Mouse (Mus musculus): ENCODE data around the gene Uap1l1.

Uap1l1 gene

DNA sequence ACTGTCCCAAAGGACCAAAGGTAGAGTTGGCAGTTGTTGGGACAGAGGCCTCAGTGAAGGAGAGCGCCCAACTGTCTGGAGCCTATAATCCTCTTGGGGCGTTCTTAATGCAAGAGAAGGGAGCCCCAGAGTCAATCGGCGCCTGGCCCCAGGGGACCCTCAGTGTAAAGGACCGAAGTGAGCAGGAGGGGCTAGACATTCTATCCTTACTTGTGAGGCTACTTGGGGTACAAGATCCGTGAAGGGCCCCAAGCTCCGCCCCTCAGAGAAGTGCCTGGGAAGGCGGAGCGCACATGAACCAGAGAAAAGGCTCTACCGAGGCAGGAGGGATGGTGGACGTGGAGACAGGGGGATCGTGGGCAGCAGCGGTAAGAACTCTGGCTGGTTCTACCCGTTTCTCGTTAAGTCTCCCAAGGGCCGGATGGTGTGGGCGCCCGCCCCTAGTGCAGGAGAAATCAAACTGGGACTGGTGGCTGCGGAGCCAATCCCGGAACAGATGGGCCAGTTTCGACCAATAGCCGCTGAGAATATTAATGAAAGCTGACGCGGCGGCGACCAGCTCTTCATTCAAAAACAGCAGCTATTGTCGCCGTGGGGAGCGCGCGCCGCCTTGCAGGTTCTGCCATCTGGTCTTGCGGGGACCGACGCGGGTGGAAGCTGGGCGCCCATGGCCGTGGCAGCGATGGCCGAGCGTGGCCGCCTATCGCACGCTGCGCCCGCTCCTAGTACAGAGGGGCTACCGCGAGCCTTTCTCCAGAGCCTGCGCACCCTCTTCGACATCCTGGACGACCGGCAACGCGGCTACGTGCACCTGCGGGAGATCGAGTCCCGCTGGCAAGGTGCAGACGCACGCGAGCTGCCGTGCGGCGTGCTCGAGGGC, 6.5 kb upstream of the Uap1l1 start, which contains the start of gene Sapcd2:
TSS of gene Sapcd2 (plus strand) at position 558 of the 880 bp plus-strand sequence.
- peak; percentile 95 for DNase-seq (ENCODE audit: low read depth, low spot score)

DNA sequence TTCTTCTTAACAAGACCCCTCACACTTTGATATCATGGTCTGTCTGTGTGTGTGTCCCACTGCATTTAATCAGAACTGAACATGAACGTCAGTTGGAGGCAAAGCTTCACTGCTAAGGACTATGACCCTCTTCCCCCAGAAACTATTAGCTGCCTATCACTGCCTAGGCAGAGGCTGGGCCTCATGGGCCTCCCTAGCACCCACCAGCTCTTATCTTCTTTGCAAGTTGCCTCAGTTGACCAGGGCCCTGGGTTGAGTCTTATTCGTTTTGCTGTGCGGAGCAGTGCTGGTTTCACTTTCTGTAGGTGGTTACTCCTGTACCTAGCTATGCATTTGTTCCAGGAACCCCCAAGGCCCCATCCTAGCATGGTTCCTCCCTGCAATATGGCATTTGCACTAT, 4.5 kb upstream of the Uap1l1 start:
- no peak for DNase-seq (ENCODE audit: low read depth, low spot score)

DNA sequence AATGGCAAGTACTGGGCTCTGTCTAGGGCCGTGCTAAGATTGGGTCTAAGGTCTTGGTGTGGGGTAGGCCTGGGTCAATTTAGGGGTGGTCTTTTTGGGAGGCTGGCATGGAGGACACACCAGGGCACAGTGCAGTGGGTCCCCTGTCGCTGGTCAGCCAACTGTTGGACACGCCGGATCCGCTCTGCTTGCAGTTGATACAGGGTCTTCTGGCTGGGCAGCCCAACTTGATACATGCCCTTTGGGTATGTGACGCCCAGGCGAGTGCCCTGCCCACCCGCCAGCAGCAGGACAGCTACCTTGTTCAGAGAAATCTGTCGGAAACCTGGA, 756 bp downstream of the Uap1l1 start:
- DNase-seq (ENCODE audit: low read depth, low spot score): no peak

DNA sequence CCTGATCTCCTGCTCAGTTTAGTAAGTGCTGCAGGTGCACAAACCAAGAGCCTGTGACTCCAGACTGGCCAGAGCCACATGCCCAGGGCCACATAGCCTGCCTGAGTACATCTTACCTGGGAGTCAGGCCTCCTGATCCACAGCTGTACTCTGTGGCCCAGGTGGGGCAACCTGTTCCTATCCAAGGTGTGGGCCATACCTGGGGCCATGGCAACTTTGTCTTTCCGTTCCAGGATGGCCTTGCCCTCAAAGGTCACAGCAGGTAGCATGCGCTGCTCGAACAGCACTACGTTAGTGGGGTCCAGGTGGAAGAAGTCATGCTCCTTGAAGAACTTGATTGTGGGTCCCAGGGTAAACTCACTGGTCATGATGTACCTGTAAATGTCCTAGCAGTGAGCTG, 1.2 kb downstream of the Uap1l1 start:
- DNase-seq (ENCODE audit: low read depth, low spot score): no peak

DNA sequence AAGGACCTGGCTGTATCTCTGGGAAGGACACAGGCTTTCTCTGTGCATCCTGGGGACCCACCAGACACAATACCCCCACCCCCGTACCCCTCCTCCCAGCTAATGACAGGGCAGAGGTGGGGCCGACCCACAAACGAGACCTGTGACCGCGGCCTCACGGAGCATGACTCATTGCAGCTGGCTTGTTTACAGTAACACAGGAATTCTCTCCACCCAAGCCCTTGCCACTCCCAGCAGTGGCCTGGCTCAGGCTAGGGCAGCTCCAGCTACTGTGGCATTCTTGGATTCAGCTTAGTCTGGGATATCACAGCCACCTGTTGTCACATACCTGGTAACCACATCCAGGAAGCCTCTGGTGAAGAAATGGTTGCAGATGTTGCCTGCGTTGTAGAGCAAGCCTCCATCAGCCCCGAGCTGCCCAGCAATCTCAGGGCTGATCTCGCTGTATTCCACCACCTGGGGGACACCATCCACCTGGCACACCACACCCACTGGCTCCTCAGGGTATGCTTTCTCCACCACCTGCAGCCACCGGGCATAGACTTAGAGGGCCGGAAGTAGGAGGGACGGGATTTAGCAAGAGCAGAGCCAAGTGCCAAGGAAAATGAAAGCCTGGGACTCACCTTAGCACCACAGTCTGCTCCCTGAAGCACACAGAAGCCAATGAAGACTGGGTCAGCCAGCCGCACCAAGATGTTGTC, 1.9 kb downstream of the Uap1l1 start:
- no peak for DNase-seq (ENCODE audit: low read depth, low spot score)

DNA sequence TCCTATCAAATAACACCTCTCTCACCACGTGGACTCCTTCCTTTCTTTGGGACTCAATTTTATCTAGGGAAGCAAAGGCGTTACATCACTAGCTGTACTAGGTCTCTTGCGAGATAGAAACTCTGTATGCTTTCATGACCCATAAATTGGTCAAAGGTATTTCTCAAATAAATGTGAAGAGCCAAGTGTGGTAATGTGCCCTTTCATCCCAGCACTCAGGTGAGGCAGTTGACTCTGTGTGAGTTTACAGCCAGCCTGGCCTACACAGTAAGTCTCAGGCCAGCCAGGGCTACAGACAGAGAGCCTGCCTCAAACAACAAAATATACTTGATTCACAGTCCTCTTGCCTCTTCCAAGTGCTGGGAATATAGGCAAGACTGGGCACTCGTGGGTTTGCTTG, 5.6 kb downstream of the Uap1l1 start:
- no peak for DNase-seq (ENCODE audit: low read depth, low spot score)

DNA sequence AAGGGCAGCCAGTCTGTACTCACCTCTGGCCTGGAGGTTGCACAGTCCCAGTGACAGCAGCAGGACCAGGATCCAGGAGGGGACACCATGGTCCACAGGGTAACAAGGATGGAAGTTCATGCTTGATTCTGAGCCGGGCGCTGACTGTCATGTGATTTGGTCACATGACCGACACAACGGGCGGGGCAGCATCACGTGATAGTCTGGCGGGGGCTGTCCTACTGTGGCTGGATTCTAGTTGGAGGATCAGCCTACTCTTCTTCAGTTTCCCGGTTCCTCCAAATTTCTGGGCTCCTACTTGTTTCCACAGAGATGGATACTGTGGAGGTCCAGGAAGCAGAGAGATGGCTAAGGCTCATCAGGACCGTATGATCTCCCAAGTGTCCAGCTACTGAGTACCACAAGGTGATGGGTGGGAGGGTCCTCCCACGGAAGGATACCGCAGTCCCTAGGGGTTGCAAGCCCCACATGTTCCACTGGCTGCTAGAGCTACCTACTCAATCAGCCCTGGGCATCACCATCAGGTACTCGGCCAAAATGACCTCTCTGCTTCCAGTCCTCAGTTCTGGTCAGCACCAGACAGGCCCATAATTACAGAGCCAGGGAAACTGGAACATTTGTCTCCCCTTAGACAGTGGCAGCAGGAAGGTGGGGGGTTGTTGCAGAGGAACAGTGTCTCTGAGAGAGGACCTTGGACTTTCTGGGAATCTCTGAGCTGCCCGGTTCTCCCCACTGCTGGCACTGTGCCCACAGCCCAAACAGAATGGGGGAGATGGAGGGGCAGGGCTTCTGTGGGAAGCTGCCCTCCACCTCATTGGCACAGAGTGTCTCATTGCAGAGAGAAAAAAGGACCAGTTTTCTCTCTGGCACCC, 9.0 kb downstream of the Uap1l1 start, which contains the start of gene Dpp7:
TSS of gene Dpp7 (minus strand) at position 152 of the 872 bp plus-strand sequence.
- peak; percentile 85 for DNase-seq (ENCODE audit: low read depth, low spot score)

DNA sequence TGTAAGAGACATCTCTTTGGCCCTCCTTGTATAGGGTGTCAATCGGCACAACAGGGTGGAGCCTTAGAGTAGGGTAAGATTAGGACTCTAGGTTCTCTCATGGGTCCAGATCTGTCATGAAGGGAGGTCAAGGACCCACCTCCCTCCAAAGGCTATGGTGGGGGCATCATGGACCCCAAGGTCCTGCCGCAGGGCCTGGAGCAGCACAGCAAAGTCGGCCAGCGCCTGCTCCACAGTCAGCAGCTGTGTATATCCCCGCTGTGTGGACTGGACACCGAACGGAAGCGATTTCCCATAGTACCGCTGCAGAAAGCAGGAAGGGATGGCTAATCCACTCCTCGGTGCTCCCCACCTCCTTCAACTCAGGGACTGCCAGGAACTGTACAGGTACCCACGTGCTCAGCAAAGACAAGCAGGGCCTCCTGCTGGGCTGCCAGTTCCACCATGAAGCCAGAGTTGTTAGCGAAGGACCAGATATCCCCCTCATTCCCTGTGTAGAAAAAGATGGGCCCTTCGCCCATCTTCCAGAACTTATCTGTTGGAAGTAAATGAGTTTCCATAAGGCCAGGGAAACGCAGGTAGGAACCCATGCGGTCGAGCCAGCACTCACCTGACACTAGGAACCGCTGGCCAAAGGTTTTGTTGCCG, 9.9 kb downstream of the Uap1l1 start:
- DNase-seq (ENCODE audit: low read depth, low spot score): no peak

DNA sequence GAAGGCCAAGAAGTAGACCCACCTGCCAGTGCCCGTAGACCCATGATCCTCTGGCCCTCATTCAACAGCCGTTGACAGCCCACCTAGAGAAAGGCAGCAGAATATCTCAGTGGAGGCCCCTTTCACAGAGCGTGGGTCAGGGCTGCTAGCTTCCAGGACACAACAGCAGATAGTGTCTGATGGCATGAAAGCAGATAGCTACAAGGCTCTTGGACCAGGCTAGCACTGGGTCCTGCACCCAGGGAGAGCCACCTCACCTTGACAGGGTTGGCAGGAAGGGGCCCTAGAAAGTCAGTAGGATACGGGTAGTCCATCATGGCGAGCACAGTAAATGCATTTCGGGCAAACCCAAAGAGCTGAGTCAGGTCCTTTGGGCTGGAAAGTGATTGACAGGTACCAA, 11.3 kb downstream of the Uap1l1 start:
- no peak for DNase-seq (ENCODE audit: low read depth, low spot score)

DNA sequence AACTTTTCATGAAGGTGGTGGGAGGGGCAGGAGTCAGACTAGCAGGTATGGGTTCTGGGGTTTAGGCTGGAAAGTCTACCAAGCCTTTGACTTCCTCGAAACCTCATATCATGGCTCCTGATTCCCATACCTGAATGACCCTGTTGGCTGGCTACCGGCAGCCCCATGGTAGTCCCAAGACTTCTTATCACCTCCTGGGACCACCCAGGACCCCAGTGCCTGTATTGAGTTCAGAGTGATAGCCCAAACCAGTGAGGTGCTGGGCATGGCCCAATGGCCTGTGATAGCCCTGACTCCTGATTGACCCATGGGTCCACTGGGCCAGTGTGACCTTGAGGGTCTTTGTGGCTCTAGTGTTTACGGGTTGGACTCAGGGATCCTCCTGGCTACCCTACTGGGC, 14.8 kb downstream of the Uap1l1 start:
- no peak for DNase-seq (ENCODE audit: low read depth, low spot score)

DNA sequence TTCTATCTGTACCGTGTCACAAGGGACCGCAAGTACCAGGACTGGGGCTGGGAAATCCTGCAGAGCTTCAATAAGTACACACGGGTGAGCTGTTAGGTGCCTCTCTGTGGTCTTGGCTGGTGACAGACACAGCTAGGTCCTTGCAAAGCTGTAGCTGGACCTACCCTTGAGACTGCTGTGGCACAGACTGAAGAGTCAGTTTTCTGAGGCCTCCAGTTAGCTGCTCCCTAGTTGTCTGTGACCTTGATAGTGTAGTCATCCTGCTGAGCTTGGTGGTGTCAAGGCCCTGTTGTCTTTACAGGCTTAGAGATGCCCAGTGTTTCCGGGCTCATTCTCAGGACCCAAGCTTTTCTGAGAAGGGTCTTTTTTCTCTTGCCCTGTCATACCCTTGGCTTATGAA, 16.0 kb downstream of the Uap1l1 start:
- no peak for DNase-seq (ENCODE audit: low read depth, low spot score)

DNA sequence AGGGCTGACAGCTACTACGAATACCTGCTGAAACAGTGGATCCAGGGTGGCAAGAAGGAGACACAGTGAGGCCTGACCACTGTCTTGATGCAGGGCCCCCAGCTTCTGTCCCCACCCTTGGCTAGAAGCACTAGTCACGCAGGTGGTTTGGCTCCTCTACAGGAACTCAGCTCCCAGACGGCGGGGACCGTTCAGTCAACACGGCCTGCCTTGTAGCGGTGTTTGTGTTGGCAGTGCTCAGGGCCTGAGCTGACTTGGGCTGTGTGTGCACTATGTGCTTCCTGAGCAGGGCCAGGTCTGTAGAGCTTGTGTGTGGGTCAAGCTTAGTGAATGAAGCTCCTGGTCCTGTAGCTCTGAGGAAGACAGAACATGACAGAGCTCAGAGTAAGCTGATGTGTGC, 17.3 kb downstream of the Uap1l1 start:
- no peak for DNase-seq (ENCODE audit: low read depth, low spot score)

DNA sequence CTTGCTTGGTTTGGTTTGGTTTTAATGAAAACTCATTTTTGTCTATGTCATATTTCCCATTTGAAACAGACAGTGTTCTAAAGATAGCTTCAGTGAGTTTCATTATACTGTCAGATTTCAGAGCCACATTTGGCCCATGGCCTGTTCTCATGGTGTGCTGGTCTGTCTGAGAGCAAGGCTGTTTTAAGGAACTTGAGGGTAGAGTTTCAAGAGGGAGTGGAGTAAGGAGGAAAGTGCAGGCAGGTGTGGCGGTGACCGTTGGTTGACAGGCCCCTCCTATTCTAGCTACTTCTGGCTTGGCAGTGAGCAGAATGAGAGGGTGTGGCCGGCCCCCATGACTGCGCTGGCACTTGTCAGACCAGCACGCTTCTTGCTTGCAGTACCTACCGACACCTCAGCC, 27.2 kb downstream of the Uap1l1 start:
- peak; percentile 93 for DNase-seq (ENCODE audit: low read depth, low spot score)

DNA sequence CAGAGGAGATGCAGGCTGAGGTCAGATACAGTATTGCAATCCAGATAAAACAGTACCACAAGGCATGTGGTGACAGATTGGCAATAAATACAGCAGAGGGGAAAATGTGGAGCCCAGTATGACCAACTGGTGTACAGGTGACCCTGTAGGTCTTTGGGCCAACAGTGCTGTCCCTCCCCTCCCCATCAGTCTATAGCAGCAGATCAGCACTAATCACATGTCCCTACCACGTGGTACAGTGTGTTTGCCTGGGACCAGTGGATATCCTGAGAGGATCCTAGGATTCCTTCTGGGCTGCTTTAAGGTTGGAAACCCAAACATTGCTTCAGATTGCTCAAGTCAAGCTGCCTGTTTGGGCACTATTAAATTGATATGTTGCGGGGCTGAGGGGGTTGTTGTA, 31.9 kb downstream of the Uap1l1 start:
- DNase-seq (ENCODE audit: low read depth, low spot score): no peak

DNA sequence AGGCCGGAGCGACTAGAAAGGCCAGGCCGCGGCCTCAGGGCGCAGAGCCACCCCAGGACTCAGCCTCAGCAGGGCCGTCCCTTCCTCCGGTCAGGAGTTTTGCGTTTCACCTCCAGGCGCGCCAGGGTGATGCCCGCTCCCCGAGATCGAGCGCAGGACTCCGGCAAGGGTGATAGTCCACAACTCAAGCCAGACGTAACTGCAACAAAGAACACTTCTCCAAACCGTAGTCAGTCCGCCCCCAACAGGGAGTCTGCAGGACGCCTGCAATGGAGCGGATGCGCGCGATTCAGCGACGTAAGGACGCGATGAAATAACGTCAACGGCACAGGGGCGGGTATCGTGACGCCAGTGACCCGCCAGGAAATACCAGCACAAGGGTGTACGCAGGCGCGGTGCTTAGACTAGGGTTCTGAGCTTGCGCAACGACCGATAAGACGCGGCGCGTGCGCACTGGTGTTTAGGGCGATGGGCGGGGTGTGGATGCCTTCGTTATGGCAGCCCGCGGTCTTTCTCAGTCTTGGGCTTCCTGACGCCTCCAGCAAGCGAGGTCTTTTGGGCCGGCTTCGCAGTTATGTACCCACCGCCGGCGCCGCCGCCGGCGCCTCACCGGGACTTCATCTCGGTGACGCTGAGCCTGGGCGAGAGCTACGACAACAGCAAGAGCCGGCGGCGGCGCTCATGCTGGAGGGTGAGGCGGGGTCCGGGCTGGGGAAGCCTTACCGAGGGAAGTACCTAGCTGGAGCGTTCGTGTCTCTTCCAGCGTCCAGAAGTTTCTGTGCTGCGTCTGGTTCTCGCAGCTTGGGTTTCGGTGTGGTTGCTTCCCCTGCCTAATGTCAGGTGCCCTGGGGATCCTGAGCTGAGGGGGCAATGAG, 33.0 kb downstream of the Uap1l1 start, which contains the start of gene Man1b1:
TSS of gene Man1b1 (plus strand) at position 53 of the 875 bp plus-strand sequence.
- DNase-seq (ENCODE audit: low read depth, low spot score): peak; percentile 99

DNA sequence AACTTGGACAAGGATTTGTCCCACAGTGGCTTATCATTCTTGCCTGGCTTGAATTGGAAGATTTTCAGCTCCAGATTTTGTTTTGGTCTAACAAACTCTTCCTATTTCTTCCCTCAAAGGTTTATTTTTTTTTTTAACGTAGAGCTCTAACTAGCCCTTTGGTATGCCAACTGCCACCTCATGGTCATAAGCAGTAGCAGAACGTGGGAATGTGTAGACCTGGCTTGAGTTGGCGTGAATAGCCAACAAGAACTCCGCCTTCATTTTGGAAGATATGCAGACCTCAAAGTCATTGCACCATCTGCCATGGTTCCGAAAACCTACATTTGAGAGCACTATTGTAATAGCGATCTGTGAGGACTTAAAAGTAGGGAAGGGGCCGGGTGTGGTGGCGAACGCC, 34.0 kb downstream of the Uap1l1 start:
- DNase-seq (ENCODE audit: low read depth, low spot score): peak; percentile 35

DNA sequence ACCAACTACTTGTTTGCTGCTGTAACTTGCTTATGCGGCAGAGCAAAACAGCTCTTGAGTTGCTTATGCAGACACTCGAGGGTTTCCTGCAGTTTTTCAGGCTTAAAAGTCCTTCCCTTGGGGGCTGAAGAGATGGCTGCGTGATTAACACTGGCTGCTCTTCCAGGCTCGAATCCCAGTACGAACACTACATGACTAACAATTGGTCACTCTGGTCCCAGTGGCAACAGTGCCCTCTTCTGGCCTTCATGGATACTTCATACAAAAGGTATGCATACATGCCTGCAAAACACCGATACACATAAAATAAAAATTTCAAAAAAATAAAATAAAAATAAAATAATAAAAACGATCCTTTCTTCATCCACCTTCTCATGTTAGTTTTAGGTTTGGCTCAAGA, 37.0 kb downstream of the Uap1l1 start:
- peak; percentile 59 for DNase-seq (ENCODE audit: low read depth, low spot score)

DNA sequence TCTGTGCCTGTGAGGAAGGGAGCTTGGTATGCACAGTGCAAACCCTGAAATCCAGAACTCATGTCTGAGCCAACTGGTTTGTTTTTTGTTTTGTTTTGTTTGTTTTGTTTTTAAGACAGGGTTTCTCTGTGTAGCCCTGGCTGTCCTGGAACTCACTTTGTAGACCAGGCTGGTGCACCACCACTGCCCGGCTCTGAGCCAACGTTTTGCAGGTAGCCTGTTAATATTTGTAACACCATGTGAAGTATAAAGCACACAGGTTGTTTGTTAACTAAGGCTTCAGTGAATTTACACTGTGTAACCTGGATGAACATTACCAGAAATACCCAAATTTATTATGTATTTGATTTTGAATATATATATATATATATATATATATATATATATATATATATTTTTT, 39.4 kb downstream of the Uap1l1 start:
- DNase-seq (ENCODE audit: low read depth, low spot score): no peak

DNA sequence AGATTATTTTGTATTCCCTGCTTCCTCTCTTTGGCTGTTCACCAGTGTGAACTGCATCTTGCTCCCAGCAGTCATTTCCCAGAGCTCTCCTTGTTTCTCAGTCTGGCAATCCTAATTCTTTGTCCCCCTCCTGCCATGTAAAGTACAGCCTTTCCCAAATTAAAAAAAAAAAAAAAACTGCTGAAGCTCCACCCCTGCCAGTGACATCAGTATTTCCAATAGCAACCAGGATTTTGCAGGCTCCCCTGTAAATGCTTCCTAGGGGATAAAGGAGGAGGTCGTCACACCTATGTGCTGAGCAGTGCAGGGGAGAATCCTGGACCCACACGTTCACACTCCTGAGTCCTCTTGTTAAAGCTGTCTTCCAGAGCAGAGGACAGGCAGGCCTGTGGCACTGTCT, 45.4 kb downstream of the Uap1l1 start:
- no peak for DNase-seq (ENCODE audit: low read depth, low spot score)

DNA sequence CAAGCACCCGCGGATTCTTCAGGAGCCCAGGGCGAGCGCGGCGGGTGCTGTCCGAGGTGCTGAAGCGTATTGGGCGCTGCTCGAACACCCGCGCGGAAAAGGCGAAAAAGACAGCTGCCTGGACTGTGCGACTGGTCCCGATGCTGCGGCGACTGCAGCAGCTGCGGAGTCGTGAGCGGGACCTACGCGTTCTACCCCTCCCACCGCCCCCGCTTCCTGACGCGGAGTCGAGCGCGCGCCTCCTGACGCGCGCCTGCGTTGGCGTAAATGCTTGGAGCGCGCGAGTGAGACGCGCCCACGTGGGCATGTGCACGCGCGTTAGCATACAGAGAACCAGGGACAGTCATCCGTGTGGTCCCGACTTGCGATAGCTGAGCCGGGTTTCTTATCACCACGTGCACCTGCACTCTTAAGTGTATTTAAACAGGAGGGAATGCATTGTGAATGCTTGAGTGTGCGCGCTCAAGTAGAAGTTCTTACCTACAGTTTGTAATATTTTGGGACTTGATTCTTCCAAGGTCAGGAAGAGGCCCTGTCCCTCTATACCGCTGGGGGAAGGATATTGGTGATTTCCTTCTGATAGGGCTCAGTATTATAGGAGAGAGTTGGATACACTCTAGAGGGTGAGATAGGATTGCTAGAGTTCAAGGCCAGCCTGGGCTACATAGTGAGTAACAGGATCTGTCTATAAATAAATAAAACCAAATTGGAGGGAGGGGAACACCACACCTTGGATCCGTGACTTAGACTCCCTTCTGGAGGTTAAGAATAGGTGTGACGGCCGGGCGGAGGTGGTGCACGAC, 46.3 kb downstream of the Uap1l1 start, which contains the start of gene Grin1:
TSS of gene Grin1 (minus strand) at position 217 of the 803 bp plus-strand sequence.
- DNase-seq (ENCODE audit: low read depth, low spot score): no peak

Data from A20 (cell line).